Mouse (Mus musculus) spleen, postnatal 14 days (tissue): ENCODE data around the gene Pak4.
"Not testable (repeated sequence)": the region's sequence is repeated elsewhere in the genome, so short reads cannot be mapped to it uniquely, and the experiment has no call there.

Source experiments
- DNase-seq, 2 experiments: peaks; one replicate each; pipeline ENCODE4 v3.0.0; 2021 to 2022; ENCODE audit warnings: low spot score in 2 of 2

Gene Pak4

GRCm38 (mm10) chr7:28562371-28562770 is 35.6 kb downstream of the Pak4 start:
- no peak for DNase-seq

GRCm38 (mm10) chr7:28561967-28562366 is 36.0 kb downstream of the Pak4 start:
- DNase-seq: no peak

DNA sequence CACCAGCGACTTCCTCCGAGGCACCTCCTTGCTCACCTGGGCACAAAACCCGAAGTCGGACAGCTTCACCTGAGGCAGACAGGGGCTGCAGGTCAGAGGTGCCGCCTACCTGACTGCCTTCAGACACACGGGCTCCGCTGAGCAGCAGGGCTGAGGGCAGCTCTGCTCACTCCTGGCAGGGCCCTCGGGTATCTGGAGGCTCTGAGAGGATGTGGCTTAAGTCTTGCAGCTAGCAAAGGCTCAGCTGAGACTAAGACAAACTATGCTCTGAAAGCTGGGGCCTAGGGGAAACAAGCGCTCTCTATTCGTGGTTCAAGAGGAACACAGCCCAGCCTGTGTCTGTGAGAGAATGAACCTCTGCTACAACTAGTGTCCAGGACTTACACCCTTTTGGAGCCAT is 37.1 kb downstream of the Pak4 start:
- no peak for DNase-seq

- DNase-seq: no peak
These were observed 39.5 kb downstream of the Pak4 start for GRCm38 (mm10) chr7:28558486-28558885.

DNA sequence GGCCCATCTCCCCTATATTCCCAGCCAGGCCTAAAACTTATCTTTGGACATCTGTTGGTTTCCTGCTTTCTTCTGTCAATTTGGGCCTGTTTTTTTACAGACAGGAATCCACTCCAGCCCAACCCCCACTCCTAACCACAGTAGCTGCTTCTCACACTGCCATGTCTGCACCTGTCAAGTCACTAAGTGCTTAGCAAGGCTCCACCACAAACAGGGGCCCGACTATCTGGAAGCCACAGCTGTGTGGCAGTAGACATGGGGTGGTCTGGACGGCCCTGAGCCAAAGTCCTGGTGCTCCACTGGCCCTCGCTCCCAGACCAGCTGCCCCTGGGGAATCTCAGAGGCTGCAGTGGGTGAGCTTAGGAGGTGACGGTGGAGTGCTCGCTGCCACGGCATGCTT is 40.3 kb downstream of the Pak4 start:
- DNase-seq: no peak

- DNase-seq: no peak
These were observed 40.9 kb downstream of the Pak4 start for GRCm38 (mm10) chr7:28557069-28557468.

DNA sequence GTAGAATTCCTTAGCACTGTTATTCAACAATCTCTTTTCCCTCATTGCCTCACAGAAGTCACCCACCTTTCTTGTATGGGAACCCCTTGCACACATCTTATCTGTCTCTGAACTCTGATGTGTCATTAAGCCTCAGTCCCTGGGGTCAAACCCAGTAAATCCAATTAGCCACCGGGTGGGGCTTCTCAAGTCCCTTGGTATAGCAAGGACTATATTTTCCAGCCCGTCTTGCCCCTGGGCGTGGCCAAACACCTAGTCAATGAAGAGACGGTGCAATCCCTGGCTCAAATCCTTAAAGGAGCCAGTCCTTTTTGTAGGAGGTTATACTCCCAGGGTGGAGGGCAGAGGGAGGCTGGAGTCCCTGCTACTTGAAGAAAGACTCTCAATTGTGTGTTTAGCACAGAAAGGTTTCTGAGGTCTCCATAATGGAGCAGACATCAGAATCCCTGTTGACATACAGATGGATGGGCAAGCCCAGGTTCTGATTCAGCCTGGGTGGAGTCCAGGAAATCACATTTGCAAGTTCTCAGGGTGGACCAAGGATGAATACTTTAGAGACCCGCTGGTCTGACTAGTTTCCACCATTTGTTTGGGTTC is 41.9 kb downstream of the Pak4 start:
- no peak for DNase-seq

DNA sequence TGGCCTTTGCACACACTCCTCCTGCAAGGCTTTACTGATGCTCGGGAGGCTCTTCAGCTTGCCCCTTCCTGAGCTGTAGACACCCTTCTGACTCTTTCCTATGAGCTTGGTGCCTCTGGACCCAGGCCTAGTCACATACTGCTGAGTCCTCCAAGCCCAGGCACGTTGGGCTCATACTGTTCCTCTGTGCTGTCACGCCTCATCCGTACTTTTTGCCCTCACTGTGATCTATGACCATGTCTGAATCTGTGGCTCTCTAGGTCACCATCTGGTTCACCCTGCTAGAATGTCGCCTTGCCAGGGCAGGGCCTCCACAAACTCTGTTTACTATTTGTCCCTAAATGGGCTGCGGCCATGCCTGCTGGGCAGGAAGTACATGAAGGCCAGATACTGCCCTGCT is 44.9 kb downstream of the Pak4 start:
- DNase-seq: no peak

DNA sequence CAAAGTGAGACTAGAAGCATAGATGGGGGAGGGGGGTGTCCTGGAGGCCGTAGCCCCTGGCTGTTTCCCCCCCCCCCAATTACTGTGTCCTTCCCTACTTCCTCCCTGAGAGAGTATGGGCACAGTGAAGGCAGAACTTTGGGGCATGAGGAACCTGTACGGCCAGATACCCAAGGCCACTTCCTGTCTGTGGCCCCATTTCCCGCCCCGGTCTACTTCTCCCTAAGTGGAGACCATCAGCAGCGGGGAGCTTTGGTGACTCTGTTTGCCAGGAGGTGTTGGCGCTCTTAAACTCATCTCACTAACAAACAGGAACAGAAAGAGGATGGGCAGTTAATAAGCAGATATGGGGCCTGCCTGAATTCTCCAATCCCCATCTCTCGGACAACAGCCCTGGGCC is 50.4 kb downstream of the Pak4 start:
- no peak for DNase-seq

DNA sequence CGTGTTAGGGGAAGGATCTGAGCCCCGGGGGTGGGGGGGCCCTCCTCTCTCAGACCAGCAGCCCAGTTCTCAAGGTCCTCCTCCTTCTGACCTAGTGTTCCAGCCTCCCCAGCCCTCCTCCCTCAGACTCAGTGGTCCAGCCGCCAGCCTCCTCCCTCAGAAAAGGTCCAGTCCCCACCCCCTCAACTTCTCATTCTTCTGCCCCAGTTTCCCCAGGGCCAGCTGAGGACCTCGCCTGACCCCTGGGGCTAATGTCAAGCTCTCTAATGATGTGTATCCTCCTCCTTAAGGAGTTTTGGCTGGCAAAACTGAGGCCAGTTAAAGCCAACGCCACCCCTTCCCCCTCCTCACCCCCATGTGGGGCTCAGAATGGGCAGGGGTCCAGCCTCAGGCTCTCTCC is 50.8 kb downstream of the Pak4 start, which contains the start of gene Nccrp1:
Gene Nccrp1 (minus strand): TSS at position 101 of the 400 bp plus-strand sequence.
- no peak for DNase-seq

GRCm38 (mm10) chr7:28546649-28547048 is 51.3 kb downstream of the Pak4 start:
- no peak for DNase-seq

GRCm38 (mm10) chr7:28545891-28546210 is 52.1 kb downstream of the Pak4 start:
- DNase-seq: no peak

GRCm38 (mm10) chr7:28545048-28545890 is 52.7 kb downstream of the Pak4 start:
- no peak for DNase-seq

- DNase-seq: no peak
These were observed 53.9 kb downstream of the Pak4 start for GRCm38 (mm10) chr7:28544051-28544601.

GRCm38 (mm10) chr7:28540526-28540925 is 57.5 kb downstream of the Pak4 start, which contains the start of gene Sycn:
Gene Sycn (plus strand): TSS chr7:28540885.
- DNase-seq: no peak

DNA sequence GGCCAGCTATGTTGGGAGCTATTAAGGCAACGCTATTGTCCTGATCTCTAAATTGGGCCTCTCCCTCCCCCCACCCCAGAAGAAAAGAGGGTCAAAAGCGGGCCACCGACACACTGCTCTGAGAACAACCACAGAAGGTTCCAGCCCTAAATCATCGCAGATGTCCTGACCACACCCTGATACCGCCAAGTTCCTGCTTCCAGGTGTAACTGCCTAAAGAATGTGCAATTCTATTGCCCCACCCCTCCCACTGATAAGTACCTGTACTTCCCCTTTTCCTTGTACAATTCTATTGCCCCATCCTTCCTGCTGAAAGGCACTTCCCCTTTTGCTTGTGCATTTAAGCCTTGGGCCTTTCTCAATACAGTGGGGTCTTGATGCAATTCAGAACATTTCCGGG is 59.1 kb downstream of the Pak4 start:
- not testable (repeated sequence) for DNase-seq

- DNase-seq: no peak
These were observed 66.0 kb downstream of the Pak4 start for GRCm38 (mm10) chr7:28532005-28532404.

- peak; percentile 68 to 81 for DNase-seq
These were observed 69.9 kb downstream of the Pak4 start for GRCm38 (mm10) chr7:28527922-28528719.

DNA sequence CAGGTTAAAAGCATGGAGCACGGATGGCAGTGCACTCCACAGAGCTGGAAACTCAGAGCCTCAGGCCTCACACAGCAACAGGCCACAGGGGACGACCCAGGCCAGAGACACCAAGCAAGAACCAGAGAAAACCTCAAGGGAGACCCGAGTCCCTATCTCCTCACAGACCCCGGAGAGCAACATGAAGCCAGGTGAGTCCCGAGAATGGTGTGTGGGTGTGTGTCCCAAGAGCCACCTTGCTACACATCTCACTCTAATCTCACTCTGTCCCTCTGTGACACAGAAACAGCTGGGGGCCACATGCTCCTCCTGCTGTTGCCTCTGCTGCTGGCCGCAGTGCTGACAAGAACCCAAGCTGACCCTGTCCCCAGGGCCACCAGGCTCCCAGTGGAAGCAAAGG is 75.4 kb downstream of the Pak4 start, which contains the start of gene Ifnl3:
Gene Ifnl3 (plus strand): TSS at position 301 of the 400 bp plus-strand sequence.
- not testable (repeated sequence) for DNase-seq

- no peak for DNase-seq
These were observed 86.5 kb downstream of the Pak4 start for GRCm38 (mm10) chr7:28511441-28511840.

DNA sequence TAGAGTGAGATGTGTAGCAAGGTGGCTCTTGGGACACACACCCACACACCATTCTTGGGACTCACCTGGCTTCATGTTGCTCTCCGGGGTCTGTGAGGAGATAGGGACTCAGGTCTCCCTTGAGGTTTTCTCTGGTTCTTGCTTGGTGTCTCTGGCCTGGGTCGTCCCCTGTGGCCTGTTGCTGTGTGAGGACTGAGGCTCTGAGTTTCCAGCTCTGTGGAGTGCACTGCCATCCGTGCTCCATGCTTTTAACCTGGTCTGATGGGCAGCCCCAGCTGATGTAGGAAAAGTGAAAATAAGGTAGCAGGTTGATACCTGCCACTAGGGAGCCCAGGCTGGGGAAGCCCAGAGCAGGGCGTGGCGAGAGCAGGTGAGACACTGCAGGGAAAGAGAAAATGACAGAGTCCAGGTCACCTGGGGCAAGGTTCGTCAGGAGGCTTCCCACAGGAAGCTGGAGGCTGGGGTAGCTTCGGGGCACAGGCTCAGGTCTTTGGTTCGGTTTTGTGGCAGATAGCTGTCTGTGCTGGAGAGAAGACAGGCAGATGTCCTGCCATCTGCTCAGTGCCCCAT is 87.5 kb downstream of the Pak4 start, which contains the start of gene Ifnl2:
Gene Ifnl2 (minus strand): TSS at position 51 of the 570 bp plus-strand sequence.
- not testable (repeated sequence) for DNase-seq

GRCm38 (mm10) chr7:28509121-28509520 is 88.9 kb downstream of the Pak4 start:
- not testable (repeated sequence) for DNase-seq
